Comparison of ENCODE assay signal across 18 mouse cellular contexts in the genomic region with DNA sequence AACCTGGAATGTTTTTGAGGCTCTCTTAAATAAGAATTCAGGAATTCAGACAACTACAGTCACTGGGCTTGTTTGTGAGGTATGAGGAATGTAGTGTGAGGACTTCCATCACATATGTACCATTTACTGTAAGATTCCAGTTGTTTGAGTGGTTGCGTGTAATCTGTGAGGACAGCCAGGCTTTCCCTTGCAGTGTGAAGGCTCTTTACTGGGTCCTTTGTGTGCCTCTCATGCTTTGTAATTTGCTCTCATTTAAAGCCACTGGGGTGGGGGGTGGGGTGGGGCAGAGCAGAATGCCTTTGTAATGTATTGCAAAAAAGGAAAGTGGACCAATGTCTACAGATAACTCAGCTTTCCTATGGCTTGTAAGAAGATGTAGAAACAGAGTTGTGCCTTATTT.
"Had no signal": no experiment of that assay in that cellular context is flagged by ENCODE, and none has a peak within 500 bp of the region (broad histone marks: within the 10 kb centered on the region; RNA-seq: fewer than 3 reads in every experiment).

No protein-coding gene starts in this region.

- H3K9ac ChIP-seq: liver, embryonic 13.5 days; liver, embryonic 15.5 days; liver, postnatal 0 days; lung, embryonic 15.5 days; neural tube, embryonic 12.5 days; stomach, embryonic 15.5 days had no signal

- H3K9me3 ChIP-seq: liver, embryonic 13.5 days; liver, embryonic 15.5 days; lung, embryonic 15.5 days; megakaryocyte, embryonic 14.5 days; neural tube, embryonic 12.5 days; stomach, embryonic 15.5 days had no signal

- H3K27me3 ChIP-seq: liver, embryonic 13.5 days; liver, embryonic 15.5 days; lung, embryonic 15.5 days; megakaryocyte, embryonic 14.5 days; neural tube, embryonic 12.5 days; stomach, embryonic 15.5 days had no signal

- DNase-seq: liver, embryonic 13.5 days; liver, postnatal 0 days; lung, adult 2 months; lung, postnatal 14 days; lung, postnatal 36 days; right cerebral cortex, postnatal 14 days; thymus, adult 2 months; thymus, postnatal 25 days; thymus, postnatal 4 days had no signal

- ATAC-seq: liver, postnatal 0 days; lung, postnatal 0 days had no signal

- H3K4me1 ChIP-seq: liver, embryonic 13.5 days; liver, embryonic 15.5 days; lung, embryonic 15.5 days; megakaryocyte, embryonic 14.5 days; neural tube, embryonic 12.5 days; stomach, embryonic 15.5 days had no signal

- H3K4me3 ChIP-seq: liver, embryonic 13.5 days; liver, embryonic 15.5 days; lung, embryonic 15.5 days; megakaryocyte, embryonic 14.5 days; neural tube, embryonic 12.5 days; stomach, embryonic 15.5 days had no signal

- H3K36me3 ChIP-seq: liver, embryonic 13.5 days; liver, embryonic 15.5 days; lung, embryonic 15.5 days; neural tube, embryonic 12.5 days; stomach, embryonic 15.5 days had no signal

- H3K27ac ChIP-seq: liver, embryonic 13.5 days; liver, embryonic 15.5 days; lung, embryonic 15.5 days; macrophage; neural tube, embryonic 12.5 days; stomach, embryonic 15.5 days; stomach, postnatal 0 days had no signal

- H3K4me2 ChIP-seq: liver, embryonic 11.5 days; liver, embryonic 13.5 days; liver, embryonic 15.5 days; lung, embryonic 15.5 days; neural tube, embryonic 12.5 days; stomach, embryonic 15.5 days had no signal
